Mouse (Mus musculus): ENCODE measurements around the gene Fxyd2. TPM values are rescaled to one million over a fixed set of nuclear protein-coding genes. Genes with fewer than 3 reads are reported as not detected.

Gene Fxyd2
- total RNA-seq, 1 experiment from 2014 or later, result 1.4 TPM

Other genes with a start within 250 kb of the Fxyd2 start
- gene BC049352, start 217.7 kb upstream of the Fxyd2 start, total RNA-seq (2017), result not detected in 2 replicates
- gene Tmprss4, start 195.6 kb upstream of the Fxyd2 start, total RNA-seq (2017), result 0.19 TPM in 1 of 2 replicates, not detected in the other
- 3.5 and 8.2 TPM in 2 replicates for gene Il10ra, start 130.5 kb upstream of the Fxyd2 start, total RNA-seq (2017)
- gene Tmprss13, start 80.6 kb upstream of the Fxyd2 start, total RNA-seq (2017), result not detected in 2 replicates
- gene Fxyd6, start 29.5 kb upstream of the Fxyd2 start, total RNA-seq (2017), result not detected in 2 replicates
- gene Dscaml1, start 27.0 kb downstream of the Fxyd2 start, total RNA-seq (2017), result not detected in 2 replicates

Data from common myeloid progenitor, adult 5-6 weeks (primary cell).